Mouse (Mus musculus) lung, postnatal 0 days (tissue): ENCODE data around the gene F10. TPM values are rescaled to one million over a fixed set of nuclear protein-coding genes. Genes with fewer than 3 reads are reported as not detected.

Experiments
- ATAC-seq: fragments of 200-750 bp; cut with Nextera tagmentation; 2 replicates; pipeline ENCODE4 v1.8.0; 2017; ENCODE audit warnings: moderate library complexity
- DNase-seq: peaks from one replicate; pipeline ENCODE4 v3.0.0-alpha.2; 2016; ENCODE audit warnings: low spot score
- H3K27ac ChIP-seq: fragments of 300-500 bp; sonication (generic); 2 replicates; pipeline ENCODE4 v1.5.1; 2014; ENCODE audit warnings: antibody characterized with exemption, mild to moderate bottlenecking, low read length, mixed read lengths
- H3K27me3 ChIP-seq: fragments of 300-500 bp; sonication (generic); replicated peaks from 2 replicates; pipeline ENCODE4 v1.6.1; 2014; ENCODE audit warnings: low read length, mixed read lengths; ENCODE audit not compliant: insufficient read depth
- H3K36me3 ChIP-seq: fragments of 300-500 bp; sonication (generic); 2 replicates; pipeline ENCODE4 v1.6.1; 2014; ENCODE audit warnings: low read length, mixed read lengths; ENCODE audit not compliant: insufficient read depth
- H3K4me1 ChIP-seq: fragments of 300-500 bp; sonication (generic); 2 replicates; pipeline ENCODE4 v1.6.1; 2014; ENCODE audit warnings: antibody characterized with exemption, low read depth, low read length, mixed read lengths; ENCODE audit not compliant: insufficient read depth
- H3K4me2 ChIP-seq: fragments of 300-500 bp; sonication (generic); replicated peaks from 2 replicates; pipeline ENCODE4 v1.6.1; 2014; ENCODE audit warnings: low read depth, mild to moderate bottlenecking, low read length, moderate library complexity, mixed read lengths
- H3K4me3 ChIP-seq: fragments of 300-500 bp; sonication (generic); 2 replicates; pipeline ENCODE4 v1.5.1; 2014; ENCODE audit warnings: low read depth, low read length
- H3K9ac ChIP-seq: fragments of 300-500 bp; sonication (generic); replicated peaks from 2 replicates; pipeline ENCODE4 v1.6.1; 2014; ENCODE audit warnings: low read depth, mild to moderate bottlenecking
- H3K9me3 ChIP-seq: fragments of 300-500 bp; sonication (generic); 2 replicates; pipeline ENCODE4 v1.6.1; 2016; ENCODE audit warnings: low read length, mixed read lengths
- CTCF ChIP-seq: IDR thresholded peaks from 2 replicates; pipeline ENCODE4 v1.5.1; 2016; ENCODE audit warnings: antibody characterized with exemption, mild to moderate bottlenecking
- EP300 ChIP-seq: IDR thresholded peaks from 2 replicates; pipeline ENCODE4 v1.6.1; 2016; ENCODE audit warnings: antibody characterized with exemption, mild to moderate bottlenecking, control low read depth
- WGBS: fragments of 180-500 bp; shearing (Covaris S2); extraction: QIAGEN DNeasy Blood & Tissue Kit; methylation state at CpG from one replicate; pipeline ENCODE4 v1.1.7; 2014; 5-methylcytosine and 5-hydroxymethylcytosine counted together
- polyA plus RNA-seq: library from polyadenylated mRNA; unstranded; fragments of >200 nt; fragmentation: Nextera tagmentation; extraction: Ambion mirVana; gene quantifications from 2 replicates; pipeline ENCODE4 v1.2.1, GENCODE M21; 2015

The F10 gene
- polyA plus RNA-seq = 5.9 and 7.4 TPM in 2 replicates

GRCm38 (mm10) chr8:13037015-13037414 is at the start of gene F10:
Gene F10, plus strand, starts transcription at chr8:13037308.
- Histone ChIP-seq H3K4me2 (no peak within 1 kb of the TSS), H3K4me1 (no peaks in the 10 kb centered on the region), H3K9ac (no peak within 1 kb of the TSS), H3K27ac (no peak within 1 kb of the TSS), H3K27me3 (no peaks in the 10 kb centered on the region), H3K9me3 (no peaks in the 10 kb centered on the region), H3K36me3 (no peaks in the 10 kb centered on the region), H3K4me3 (no peak within 1 kb of the TSS)
- TF ChIP-seq EP300 (no peak), CTCF (no peak)
- DNase-seq (peak; percentile 37), ATAC-seq (peak; percentile 67)
- WGBS = 54% methylated on average over 7 of the region's 7 CpGs

- no peak overlapping the region for H3K4me2 ChIP-seq
- no peak overlapping the region for H3K27ac ChIP-seq
- no peak for DNase-seq
- H3K9me3 ChIP-seq = no peaks in the 10 kb centered on the region
- no peak for ATAC-seq
- no peak overlapping the region for H3K4me3 ChIP-seq
- TF ChIP-seq CTCF (no peak), EP300 (no peak)
- no peaks in the 10 kb centered on the region for H3K27me3 ChIP-seq
- H3K36me3 ChIP-seq = no peaks in the 10 kb centered on the region
- H3K9ac ChIP-seq = no peak overlapping the region
- WGBS = 76% methylated on average over 8 of the region's 8 CpGs
- no peaks in the 10 kb centered on the region for H3K4me1 ChIP-seq
Observed at GRCm38 (mm10) chr8:12987571-12987970, 49.5 kb upstream of the F10 start.

GRCm38 (mm10) chr8:12988722-12989430 is 48.2 kb upstream of the F10 start:
- H3K4me1 ChIP-seq = no peaks in the 10 kb centered on the region
- no peaks in the 10 kb centered on the region for H3K9me3 ChIP-seq
- DNase-seq (no peak), ATAC-seq (no peak)
- H3K4me3 ChIP-seq = no peak overlapping the region
- H3K27me3 ChIP-seq = no peaks in the 10 kb centered on the region
- H3K36me3 ChIP-seq = no peaks in the 10 kb centered on the region
- WGBS = 76% methylated on average over 13 of the region's 13 CpGs
- TF ChIP-seq CTCF = peak; percentile 62
- no peak for TF ChIP-seq EP300
- H3K4me2 ChIP-seq = no peak overlapping the region
- H3K27ac ChIP-seq = no peak overlapping the region
- H3K9ac ChIP-seq = no peak overlapping the region

GRCm38 (mm10) chr8:12991411-12991810 is 45.7 kb upstream of the F10 start:
- TF ChIP-seq EP300 = no peak
- TF ChIP-seq CTCF = no peak
- WGBS = 66% methylated on average over 10 of the region's 10 CpGs

GRCm38 (mm10) chr8:12994468-12994867 is 42.6 kb upstream of the F10 start:
- Histone ChIP-seq H3K4me2 (no peak overlapping the region), H3K4me3 (no peak overlapping the region), H3K27me3 (no peaks in the 10 kb centered on the region), H3K4me1 (peaks cover 5% of the 10 kb centered on the region; the same call in 1 of the 2 replicates), H3K36me3 (no peaks in the 10 kb centered on the region), H3K9ac (no peak overlapping the region), H3K27ac (no peak overlapping the region), H3K9me3 (no peaks in the 10 kb centered on the region)
- DNase-seq (no peak), ATAC-seq (no peak)
- 71% methylated on average over 5 of the region's 5 CpGs for WGBS
- TF ChIP-seq CTCF = no peak
- TF ChIP-seq EP300 = no peak

More at GRCm38 (mm10) chr8:12991411-12991810, 45.7 kb upstream of the F10 start:
- H3K36me3 ChIP-seq = no peaks in the 10 kb centered on the region
- DNase-seq (no peak), ATAC-seq (no peak)
- no peak overlapping the region for H3K4me2 ChIP-seq
- H3K27ac ChIP-seq = no peak overlapping the region
- no peak overlapping the region for H3K9ac ChIP-seq
- H3K27me3 ChIP-seq = no peaks in the 10 kb centered on the region
- no peak overlapping the region for H3K4me3 ChIP-seq
- peaks cover 2% of the 10 kb centered on the region; the same call in 1 of the 2 replicates for H3K4me1 ChIP-seq
- no peaks in the 10 kb centered on the region for H3K9me3 ChIP-seq

- TF ChIP-seq EP300 (peak; percentile 29; the same call in 1 of the 2 replicates), CTCF (no peak)
- ATAC-seq (no peak), DNase-seq (peak; percentile 64)
- WGBS = 37% methylated on average over 5 of the region's 5 CpGs
- Histone ChIP-seq H3K27me3 (no peaks in the 10 kb centered on the region), H3K36me3 (no peaks in the 10 kb centered on the region), H3K27ac (no peak overlapping the region), H3K9ac (no peak overlapping the region), H3K4me3 (no peak overlapping the region), H3K4me2 (no peak overlapping the region), H3K4me1 (peaks cover 5% of the 10 kb centered on the region; the same call in 1 of the 2 replicates), H3K9me3 (no peaks in the 10 kb centered on the region)
Observed at GRCm38 (mm10) chr8:12995481-12995880, 41.6 kb upstream of the F10 start.
